Mouse (Mus musculus) liver, embryonic 16.5 days (tissue): ENCODE measurements around the gene Pih1d2. TPM values are rescaled to one million over a fixed set of nuclear protein-coding genes. Genes with fewer than 3 reads are reported as not detected.

ENCODE experiments used
- ATAC-seq: fragments of 200-750 bp; cut with Nextera tagmentation; 2 replicates; pipeline ENCODE4 v1.8.0; 2017; ENCODE audit warnings: low read depth, mild to moderate bottlenecking, moderate number of reproducible peaks, moderate library complexity
- H3K27ac ChIP-seq: fragments of 300-500 bp; sonication (generic); 2 replicates; pipeline ENCODE4 v1.5.1; 2014; ENCODE audit warnings: mild to moderate bottlenecking, low read length
- H3K27me3 ChIP-seq: fragments of 300-500 bp; sonication (generic); 2 replicates; pipeline ENCODE4 v1.6.1; 2014; ENCODE audit warnings: low read depth, low read length, mixed read lengths; ENCODE audit not compliant: control insufficient read depth, insufficient read depth
- H3K36me3 ChIP-seq: fragments of 300-500 bp; sonication (generic); 2 replicates; pipeline ENCODE4 v1.6.1; 2014; ENCODE audit warnings: mild to moderate bottlenecking; ENCODE audit not compliant: control insufficient read depth, insufficient read depth
- H3K4me1 ChIP-seq: fragments of 300-500 bp; sonication (generic); 2 replicates; pipeline ENCODE4 v1.6.1; 2014; ENCODE audit warnings: low read depth, low read length, mixed read lengths; ENCODE audit not compliant: control insufficient read depth
- H3K4me2 ChIP-seq: fragments of 300-500 bp; sonication (generic); 2 replicates; pipeline ENCODE4 v1.6.1; 2014; ENCODE audit warnings: low read depth, low read length, mixed read lengths
- H3K4me3 ChIP-seq: fragments of 300-500 bp; sonication (generic); 2 replicates; pipeline ENCODE4 v1.5.1; 2014; ENCODE audit warnings: low read depth, mild to moderate bottlenecking, low read length
- H3K9ac ChIP-seq: fragments of 300-500 bp; sonication (generic); 2 replicates; pipeline ENCODE4 v1.6.1; 2014; ENCODE audit warnings: low read depth, low read length
- H3K9me3 ChIP-seq: fragments of 300-500 bp; sonication (generic); replicated peaks from 2 replicates; pipeline ENCODE4 v1.6.1; 2016; ENCODE audit warnings: low read length; ENCODE audit not compliant: control insufficient read depth
- WGBS: fragments of 180-500 bp; shearing (Covaris S2); extraction: QIAGEN DNeasy Blood & Tissue Kit; methylation state at CpG from one replicate; pipeline ENCODE4 v1.1.7; 2014; ENCODE audit not compliant: insufficient replicate concordance; 5-methylcytosine and 5-hydroxymethylcytosine counted together
- polyA plus RNA-seq: library from polyadenylated mRNA; unstranded; fragments of >200 nt; fragmentation: Nextera tagmentation; extraction: Ambion mirVana; gene quantifications from 2 replicates; pipeline ENCODE4 v1.2.1, GENCODE M21; 2015

Pih1d2 gene
- polyA plus RNA-seq, 1 experiment from 2014 or later = 0.55 TPM

- H3K9ac ChIP-seq = no peak overlapping the region
- peak; percentile 80 for ATAC-seq
- H3K4me1 ChIP-seq = peaks cover 8% of the 10 kb centered on the region
- no peaks in the 10 kb centered on the region for H3K9me3 ChIP-seq
- WGBS = 56% methylated on average over 10 of the region's 10 CpGs
- peaks cover 31% of the 10 kb centered on the region for H3K36me3 ChIP-seq
- H3K27ac ChIP-seq = no peak overlapping the region
- no peaks in the 10 kb centered on the region for H3K27me3 ChIP-seq
- H3K4me3 ChIP-seq = no peak overlapping the region
- H3K4me2 ChIP-seq = peak overlapping the region; percentile 10; the same call in 1 of the 2 replicates
These were observed 33.4 kb downstream of the Pih1d2 start for GRCm38 (mm10) chr9:50650503-50650902.

DNA sequence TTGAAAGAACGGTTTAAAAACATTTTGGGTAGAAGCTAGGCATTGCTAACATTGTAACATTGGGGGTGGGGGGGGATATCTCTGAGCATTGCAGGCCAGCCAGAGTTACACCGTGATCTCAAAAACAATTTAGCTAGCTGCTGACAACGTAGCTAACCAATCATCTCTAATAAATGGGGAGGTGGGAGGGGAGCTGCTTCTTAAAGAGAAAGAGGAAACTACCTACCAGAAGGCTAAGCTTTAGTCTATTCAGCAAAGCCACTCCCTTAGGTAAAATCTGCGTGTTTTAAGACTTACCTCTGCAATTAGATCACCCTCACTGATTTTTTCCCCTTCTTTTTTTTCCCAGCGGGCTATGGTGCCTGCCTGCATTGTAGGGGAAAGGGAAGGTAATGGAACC lies 41.3 kb downstream of the Pih1d2 start:
- Histone ChIP-seq H3K4me3 (peak overlapping the region; percentile 86), H3K4me1 (peaks cover 5% of the 10 kb centered on the region), H3K27me3 (no peaks in the 10 kb centered on the region), H3K4me2 (peak overlapping the region; percentile 78), H3K9me3 (no peaks in the 10 kb centered on the region), H3K27ac (no peak overlapping the region), H3K9ac (peak overlapping the region; percentile 87), H3K36me3 (peaks cover 3% of the 10 kb centered on the region; the same call in 1 of the 2 replicates)
- no peak for ATAC-seq
- 7% methylated on average over 5 of the region's 5 CpGs for WGBS

GRCm38 (mm10) chr9:50658941-50659388 lies 41.8 kb downstream of the Pih1d2 start:
- Histone ChIP-seq H3K9me3 (no peaks in the 10 kb centered on the region), H3K9ac (peak overlapping the region; percentile 87), H3K27ac (peak overlapping the region; percentile 68), H3K27me3 (no peaks in the 10 kb centered on the region), H3K36me3 (no peaks in the 10 kb centered on the region), H3K4me1 (peaks cover 5% of the 10 kb centered on the region), H3K4me2 (peak overlapping the region; percentile 78), H3K4me3 (peak overlapping the region; percentile 86)
- ATAC-seq = peak; percentile 31
- 0% methylated on average over 28 of the region's 28 CpGs for WGBS

DNA sequence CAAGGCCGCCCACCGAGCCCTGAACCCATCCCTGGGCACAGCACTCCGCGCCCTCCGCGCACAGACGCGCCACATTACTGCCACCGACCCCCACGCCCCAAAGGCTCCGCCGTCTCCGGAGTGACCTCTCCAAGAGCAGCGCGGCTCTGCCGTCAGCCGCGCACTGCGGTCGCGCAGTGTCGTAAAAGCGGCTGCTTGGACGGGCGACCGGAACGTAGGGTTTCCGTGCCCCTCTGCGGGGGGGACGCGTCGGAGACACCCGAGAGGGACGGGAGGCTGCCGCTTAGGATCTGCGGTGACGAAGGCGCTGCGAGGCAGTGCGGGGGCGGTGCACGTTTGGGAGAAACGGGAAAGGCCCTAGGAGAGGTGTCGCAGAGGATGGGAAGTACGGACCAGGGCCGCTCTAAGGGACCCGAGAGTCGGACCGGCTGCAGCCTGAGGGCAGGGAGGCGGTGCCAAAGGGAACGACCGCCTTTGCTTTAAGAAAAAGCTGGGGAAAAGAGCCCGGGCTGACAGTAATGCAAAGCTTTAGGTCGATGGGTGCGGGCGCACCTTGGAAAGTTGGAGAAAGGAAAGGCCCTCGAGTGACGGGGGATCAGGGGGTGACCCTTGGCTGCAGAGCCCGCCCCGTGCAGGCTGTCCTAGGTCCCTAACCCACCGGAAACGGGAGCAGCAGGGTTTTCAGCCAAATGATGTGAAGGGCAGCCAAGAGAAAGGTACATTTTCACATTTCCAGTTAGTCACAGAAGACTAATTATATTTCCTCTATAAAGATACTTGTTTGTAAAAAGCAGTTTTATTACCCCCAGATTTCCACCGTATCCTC lies 42.5 kb downstream of the Pih1d2 start, which contains the start of gene Dlat:
Dlat (minus strand) TSS at position 389 of the 826 bp plus-strand sequence.
- Histone ChIP-seq H3K9ac (peak within 1 kb of the TSS; percentile 87), H3K36me3 (no peaks in the 10 kb centered on the region), H3K27ac (peak within 1 kb of the TSS; percentile 68), H3K9me3 (no peaks in the 10 kb centered on the region), H3K4me1 (peaks cover 5% of the 10 kb centered on the region), H3K27me3 (no peaks in the 10 kb centered on the region), H3K4me2 (peak within 1 kb of the TSS; percentile 78), H3K4me3 (peak within 1 kb of the TSS; percentile 86)
- peak; percentile 90 for ATAC-seq
- WGBS = under 1% methylated on average over 63 of the region's 63 CpGs

GRCm38 (mm10) chr9:50660431-50660830 lies 43.3 kb downstream of the Pih1d2 start:
- no peak overlapping the region for H3K27ac ChIP-seq
- peak; percentile 39 for ATAC-seq
- H3K4me1 ChIP-seq = peaks cover 5% of the 10 kb centered on the region
- peak overlapping the region; percentile 86 for H3K4me3 ChIP-seq
- no peak overlapping the region for H3K9ac ChIP-seq
- H3K36me3 ChIP-seq = no peaks in the 10 kb centered on the region
- H3K4me2 ChIP-seq = peak overlapping the region; percentile 78
- no peaks in the 10 kb centered on the region for H3K27me3 ChIP-seq
- 16% methylated on average over 12 of the region's 12 CpGs for WGBS
- no peaks in the 10 kb centered on the region for H3K9me3 ChIP-seq

GRCm38 (mm10) chr9:50664826-50665225 lies 47.7 kb downstream of the Pih1d2 start:
- Histone ChIP-seq H3K27me3 (no peaks in the 10 kb centered on the region), H3K36me3 (no peaks in the 10 kb centered on the region), H3K27ac (no peak overlapping the region), H3K4me2 (no peak overlapping the region), H3K4me1 (peaks cover 2% of the 10 kb centered on the region), H3K4me3 (no peak overlapping the region), H3K9ac (no peak overlapping the region), H3K9me3 (no peaks in the 10 kb centered on the region)
- ATAC-seq = no peak
- 68% methylated on average over 5 of the region's 5 CpGs for WGBS

DNA sequence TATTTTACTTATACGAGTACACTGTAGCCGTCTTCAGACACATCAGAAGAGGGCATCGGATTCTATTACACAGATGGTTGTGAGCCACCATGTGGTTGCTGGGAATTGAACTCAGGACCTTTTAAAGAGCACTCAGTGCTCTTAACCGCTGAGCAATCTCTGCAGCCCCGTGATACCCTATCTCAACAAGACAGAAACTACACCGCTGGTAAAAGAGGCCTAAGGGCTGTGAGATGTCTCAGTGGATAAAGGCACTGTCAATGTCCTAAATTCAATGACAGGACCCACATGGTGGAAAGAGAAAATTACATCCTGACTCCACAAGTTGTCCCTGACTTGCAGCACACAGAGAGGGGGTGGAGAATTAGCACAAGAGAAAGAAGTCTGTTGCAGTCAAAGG lies 49.3 kb downstream of the Pih1d2 start:
- no peak overlapping the region for H3K27ac ChIP-seq
- H3K4me3 ChIP-seq = no peak overlapping the region
- ATAC-seq = no peak
- H3K4me2 ChIP-seq = no peak overlapping the region
- no peaks in the 10 kb centered on the region for H3K9me3 ChIP-seq
- 40% methylated on average over 6 of the region's 6 CpGs for WGBS
- no peaks in the 10 kb centered on the region for H3K36me3 ChIP-seq
- H3K4me1 ChIP-seq = no peaks in the 10 kb centered on the region
- H3K9ac ChIP-seq = no peak overlapping the region
- no peaks in the 10 kb centered on the region for H3K27me3 ChIP-seq

GRCm38 (mm10) chr9:50667579-50668498 lies 50.7 kb downstream of the Pih1d2 start:
- H3K4me1 ChIP-seq = no peaks in the 10 kb centered on the region
- H3K27ac ChIP-seq = no peak overlapping the region
- H3K4me2 ChIP-seq = no peak overlapping the region
- ATAC-seq = no peak
- no peaks in the 10 kb centered on the region for H3K36me3 ChIP-seq
- WGBS = 57% methylated on average over 8 of the region's 8 CpGs
- no peak overlapping the region for H3K9ac ChIP-seq
- no peaks in the 10 kb centered on the region for H3K9me3 ChIP-seq
- no peak overlapping the region for H3K4me3 ChIP-seq
- H3K27me3 ChIP-seq = no peaks in the 10 kb centered on the region
